Mouse (Mus musculus): ENCODE results near the gene Tbc1d9.
"Not testable (repeated sequence)": the region's sequence is repeated elsewhere in the genome, so short reads cannot be mapped to it uniquely, and the experiment has no call there.

The Tbc1d9 gene

DNA sequence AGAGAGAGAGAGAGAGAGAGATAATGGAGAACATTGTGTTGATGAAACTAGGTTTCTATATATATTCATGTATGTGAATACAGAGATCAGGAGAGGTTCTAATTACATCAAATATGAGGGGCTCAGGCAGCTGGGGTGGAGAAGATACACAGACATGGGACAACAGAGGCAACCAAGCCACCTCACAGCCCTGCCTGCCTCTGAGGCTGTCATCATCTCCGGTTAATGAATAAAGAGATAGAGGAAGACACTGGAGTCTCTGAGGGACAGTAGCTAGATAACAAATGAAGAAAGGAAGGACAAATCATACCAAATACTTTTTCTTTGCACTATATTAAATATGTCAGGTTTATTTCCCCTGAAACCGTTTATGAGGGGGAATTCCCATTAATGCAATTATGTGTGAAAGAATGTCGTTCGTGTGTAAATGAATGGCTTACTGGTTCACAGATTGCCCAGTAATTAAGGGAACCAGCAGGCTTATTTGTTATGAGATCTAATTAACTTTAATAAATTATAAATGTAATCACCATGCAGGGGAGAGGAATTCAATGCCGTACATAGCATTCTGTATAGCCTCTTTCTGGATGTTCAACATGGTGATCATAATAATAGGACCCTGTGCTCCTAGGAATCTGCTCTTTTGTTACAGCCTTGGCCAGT is 59.7 kb downstream of the Tbc1d9 start:
- in situ Hi-C loops (cut with MboI, MseI), result no loop called here

DNA sequence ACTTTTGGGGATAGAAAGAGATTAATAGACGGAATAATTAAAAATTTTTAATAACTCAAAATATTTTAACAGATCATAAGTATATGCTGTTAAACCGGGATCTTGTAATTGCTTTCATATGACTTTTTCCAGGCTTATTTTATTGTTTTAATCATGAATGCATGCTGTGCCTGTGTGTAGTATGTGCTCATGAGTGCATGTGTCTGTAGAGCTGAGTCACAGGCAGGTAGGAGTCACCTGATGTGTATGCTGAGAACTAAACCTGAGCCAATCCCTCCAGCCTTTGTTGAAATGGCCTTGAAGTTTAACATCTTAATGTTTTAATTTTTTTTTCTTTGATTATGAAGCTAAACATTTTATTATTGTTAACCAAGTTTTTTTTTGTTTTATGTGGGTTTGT is 60.4 kb downstream of the Tbc1d9 start:
- in situ Hi-C loops (cut with MboI, MseI), result no loop called here

DNA sequence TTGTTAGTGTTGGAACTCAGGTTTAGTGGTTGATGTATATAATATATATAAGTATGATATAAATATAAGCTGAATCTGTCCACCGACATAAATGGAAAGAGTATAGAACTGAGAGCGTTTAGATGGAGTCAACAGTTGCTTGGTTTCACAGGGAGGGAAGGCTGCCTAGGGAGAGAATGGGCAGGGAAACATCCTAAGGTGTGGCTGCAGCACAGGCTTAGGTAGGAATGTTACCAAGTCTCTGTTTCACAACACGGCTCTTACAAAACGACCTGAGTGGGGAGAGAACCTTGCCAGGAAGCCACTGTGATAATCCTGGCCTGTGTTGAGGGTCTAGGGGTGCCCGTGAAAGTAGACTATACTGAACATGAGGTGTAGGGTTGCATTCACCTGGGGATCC is 62.2 kb downstream of the Tbc1d9 start:
- in situ Hi-C loops (cut with MboI, MseI), result no loop called here

- in situ Hi-C loops (cut with MboI, MseI), result no loop called here
These were observed 67.9 kb downstream of the Tbc1d9 start for GRCm38 (mm10) chr8:83233099-83233498.

DNA sequence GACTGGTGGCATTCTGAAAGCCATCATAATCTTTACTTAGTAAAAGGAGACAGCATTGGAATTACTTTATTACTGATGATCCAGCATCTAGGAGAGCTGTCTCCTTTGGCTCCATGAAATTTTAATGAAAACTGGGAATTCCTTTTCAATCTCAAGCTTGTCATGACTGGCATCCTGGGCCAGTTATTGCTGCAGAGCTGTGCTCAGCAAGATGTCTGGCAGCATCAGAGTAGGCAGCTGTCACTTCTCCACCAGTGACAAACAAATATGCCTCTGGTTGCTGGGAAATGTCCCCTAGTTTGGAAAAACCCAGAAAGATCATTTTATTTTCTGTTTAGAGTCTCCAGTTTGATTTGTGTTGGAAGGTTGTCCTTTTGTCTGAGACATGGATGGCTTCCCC is 74.2 kb downstream of the Tbc1d9 start:
- in situ Hi-C loops (cut with MboI, MseI), result no loop called here

DNA sequence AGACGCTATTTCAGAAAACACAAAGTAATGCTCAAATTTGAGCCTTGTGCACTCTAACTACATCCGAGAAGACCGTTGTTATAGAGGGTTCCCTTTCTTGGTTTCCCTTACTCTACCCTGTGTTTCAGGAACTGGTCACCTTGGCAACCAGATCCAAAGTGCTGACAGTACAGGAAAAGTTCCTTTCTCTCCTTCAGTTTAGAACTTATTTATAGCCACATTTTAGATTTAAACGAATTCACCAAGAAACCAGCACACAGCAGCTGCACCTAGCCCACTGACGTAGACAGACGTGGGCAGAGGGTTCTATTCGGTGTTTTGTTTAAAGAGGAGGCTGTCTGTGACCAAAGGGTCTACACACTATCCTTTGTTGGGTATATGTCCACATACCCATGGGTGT is 79.0 kb downstream of the Tbc1d9 start:
- in situ Hi-C loops (cut with MboI, MseI), result no loop called here

DNA sequence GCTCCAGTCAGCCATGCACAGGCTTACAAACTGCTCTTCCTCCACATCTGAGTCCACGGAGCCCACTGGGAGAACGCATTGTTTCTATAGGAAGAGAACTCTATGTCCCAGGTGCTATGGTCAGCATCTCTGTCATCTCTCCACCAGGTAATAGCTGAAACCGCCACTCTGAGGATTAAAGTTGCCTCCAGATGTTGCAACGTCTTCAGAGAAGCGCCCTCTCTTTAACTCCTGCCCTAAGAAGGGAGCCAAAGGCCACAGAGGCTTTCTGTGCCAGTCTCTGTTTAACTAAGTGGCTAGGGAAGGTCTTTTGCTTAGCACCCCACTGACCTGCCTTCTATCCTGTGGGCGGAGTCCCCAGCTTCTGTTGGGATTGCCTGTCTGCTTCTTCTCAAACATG is 85.7 kb downstream of the Tbc1d9 start:
- in situ Hi-C loops (cut with MboI, MseI), result loop anchor here in 1 of 2 experiments (10.0 kb wide), 1 partner anchor 334 kb away; no protein-coding TSS in a partner anchor

DNA sequence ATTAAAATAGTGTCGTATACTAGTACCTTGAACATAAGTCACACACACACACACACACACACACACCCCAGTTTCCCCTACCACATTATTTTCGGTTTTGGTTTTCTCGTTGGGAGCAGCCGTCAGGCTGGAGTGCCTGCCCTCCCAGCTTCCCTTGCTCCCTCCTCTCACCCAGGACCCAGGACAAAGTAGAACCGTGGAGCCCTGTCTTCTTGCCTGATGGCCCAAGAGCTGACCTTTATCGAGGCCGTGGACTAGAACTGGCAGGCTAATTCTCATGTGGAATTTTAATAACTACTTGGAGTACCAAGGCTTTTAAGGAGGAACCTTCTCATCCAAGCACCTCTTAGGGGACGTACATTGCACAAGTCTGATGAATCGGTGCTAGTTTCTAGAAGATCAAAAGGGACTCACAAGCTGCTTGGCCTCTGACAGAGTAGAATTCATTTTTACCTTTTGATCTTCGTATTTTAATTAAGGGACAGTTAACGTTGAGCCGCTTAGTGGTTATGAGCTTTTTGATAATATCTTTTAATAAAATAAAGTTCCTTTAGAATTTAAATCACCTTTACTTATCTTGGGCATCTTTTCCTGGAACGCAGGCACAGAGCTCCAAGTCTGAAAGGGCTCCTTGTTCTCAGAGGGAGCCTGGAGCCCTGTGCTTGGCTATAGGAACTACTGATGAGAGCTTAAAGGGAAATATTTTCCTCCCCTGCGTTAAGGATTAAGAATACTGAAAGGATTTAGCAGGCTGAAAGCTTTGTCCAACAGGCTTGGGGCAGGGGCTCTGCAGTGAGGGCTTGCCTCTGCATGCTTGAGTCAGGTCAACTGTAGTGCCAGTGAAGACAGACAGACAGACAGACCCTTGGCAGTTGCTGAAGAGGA is 86.5 kb downstream of the Tbc1d9 start:
- in situ Hi-C loops (cut with MboI, MseI), result loop anchor here in 1 of 2 experiments (10.0 kb wide), 1 partner anchor 333 kb away; no protein-coding TSS in a partner anchor

- in situ Hi-C loops (cut with MboI, MseI), result loop anchor here in 1 of 2 experiments (10.0 kb wide), 1 partner anchor 332 kb away; no protein-coding TSS in a partner anchor
These were observed 87.6 kb downstream of the Tbc1d9 start for GRCm38 (mm10) chr8:83252791-83253190.

GRCm38 (mm10) chr8:83257631-83258030 is 92.5 kb downstream of the Tbc1d9 start:
- in situ Hi-C loops (cut with MboI, MseI), result loop anchor here in 1 of 2 experiments (5.0 to 10.0 kb wide), 2 partner anchors 90 to 327 kb away; partner anchors contain the start of gene Mgat4d

DNA sequence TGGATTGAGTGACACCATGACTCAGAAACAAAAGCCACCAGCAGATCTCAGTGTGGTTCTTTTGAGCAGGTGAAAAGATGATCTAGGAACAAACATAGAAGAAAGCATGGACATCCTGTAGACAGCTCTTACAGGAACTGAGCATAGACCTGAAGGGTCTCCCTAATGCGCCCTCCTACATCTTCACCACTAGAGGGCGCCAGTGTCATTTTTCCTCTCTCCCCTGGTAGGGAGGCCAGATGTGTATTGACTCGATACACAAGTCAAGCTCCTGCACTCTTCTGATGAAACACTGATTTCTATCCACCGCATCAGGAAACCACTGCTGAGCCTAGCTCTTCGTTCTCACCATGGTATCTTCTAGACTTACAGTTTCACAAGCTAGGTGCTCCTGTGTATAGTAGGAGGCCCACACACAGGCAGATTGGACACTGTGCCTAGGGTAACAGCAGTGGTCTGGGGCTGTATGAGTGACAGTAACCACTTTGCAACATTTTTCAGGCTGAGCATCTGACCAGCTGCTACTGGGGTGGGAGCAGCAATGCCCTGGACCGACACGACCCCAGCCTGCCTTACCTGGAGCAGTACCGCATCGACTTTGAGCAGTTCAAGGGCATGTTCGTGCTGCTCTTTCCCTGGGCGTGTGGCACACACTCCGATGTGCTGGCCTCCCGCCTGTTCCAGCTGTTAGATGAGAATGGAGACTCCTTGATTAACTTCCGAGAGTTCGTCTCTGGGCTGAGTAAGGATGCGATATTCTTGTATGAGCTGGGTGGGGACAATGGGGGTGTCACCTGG is 95.5 kb downstream of the Tbc1d9 start:
- in situ Hi-C loops (cut with MboI, MseI), result no loop called here

GRCm38 (mm10) chr8:83271172-83271571 is 106.0 kb downstream of the Tbc1d9 start:
- in situ Hi-C loops (cut with MboI, MseI), result no loop called here

- in situ Hi-C loops (cut with MboI, MseI), result no loop called here
These were observed 107.3 kb downstream of the Tbc1d9 start for GRCm38 (mm10) chr8:83272464-83272863.

DNA sequence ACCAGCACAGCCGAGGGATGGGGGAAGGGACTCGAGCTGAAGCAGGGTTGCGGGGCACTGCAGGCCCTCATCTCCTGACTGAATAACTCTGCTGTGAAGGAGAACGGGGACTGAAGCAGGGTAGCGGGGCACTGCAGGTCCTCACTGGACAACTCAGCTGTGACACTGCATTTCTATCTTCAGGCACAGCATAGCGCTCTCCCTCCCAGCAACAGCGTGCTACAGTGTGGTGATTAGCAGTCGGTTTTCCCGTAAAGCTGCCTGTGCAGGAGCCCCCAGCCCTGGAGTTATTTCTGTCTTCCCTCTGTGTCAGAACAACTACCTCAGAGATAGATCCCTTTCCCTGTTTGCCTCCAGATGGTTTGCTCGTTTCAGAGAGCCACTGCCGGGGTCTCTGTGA is 109.3 kb downstream of the Tbc1d9 start:
- in situ Hi-C loops (cut with MboI, MseI), result no loop called here

DNA sequence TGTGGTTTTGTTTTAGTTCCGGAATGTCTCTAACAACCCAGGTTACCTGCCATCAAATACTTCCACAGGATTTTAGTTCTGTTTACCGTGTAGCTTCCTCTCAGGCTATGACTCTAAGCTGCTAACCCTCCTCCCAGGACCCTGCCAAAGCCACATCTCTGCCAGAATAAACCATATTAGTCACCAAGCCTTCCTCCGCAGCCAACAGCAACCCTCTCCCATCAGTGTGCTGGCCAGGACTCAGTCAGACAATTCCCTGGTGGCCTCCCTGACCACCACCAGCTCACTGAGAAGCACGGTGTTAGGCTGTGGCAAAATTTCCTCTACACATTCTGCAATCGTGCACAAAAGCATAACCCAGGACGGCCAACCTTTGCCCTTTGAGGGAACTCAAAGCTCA is 113.3 kb downstream of the Tbc1d9 start:
- in situ Hi-C loops (cut with MboI, MseI), result no loop called here

DNA sequence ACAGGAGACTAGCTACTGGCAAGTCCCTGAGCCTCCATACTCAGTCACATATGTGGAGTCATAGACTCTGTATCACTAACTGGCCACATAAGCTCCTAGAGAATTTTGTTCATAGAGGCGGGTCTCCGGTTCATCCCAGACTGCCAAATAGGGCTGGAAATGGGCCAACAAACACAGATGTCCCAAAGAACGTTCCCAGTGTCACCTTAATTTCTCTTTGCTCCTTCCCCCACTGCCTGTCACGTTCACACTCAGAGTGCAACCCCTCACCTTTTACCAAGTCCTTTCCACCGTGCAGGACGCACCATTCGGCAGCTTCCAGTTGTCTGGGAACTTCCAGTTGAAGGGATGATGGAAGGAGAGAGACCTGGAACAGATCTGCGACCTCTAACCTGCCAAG is 120.2 kb downstream of the Tbc1d9 start:
- in situ Hi-C loops (cut with MboI, MseI), result no loop called here

GRCm38 (mm10) chr8:83290176-83290575 is 125.0 kb downstream of the Tbc1d9 start, which contains the start of gene Ucp1:
Gene Ucp1 (plus strand): TSS chr8:83290352.
- in situ Hi-C loops (cut with MboI, MseI), result no loop called here

GRCm38 (mm10) chr8:83297375-83297774 is 132.2 kb downstream of the Tbc1d9 start:
- in situ Hi-C loops (cut with MboI, MseI), result no loop called here

DNA sequence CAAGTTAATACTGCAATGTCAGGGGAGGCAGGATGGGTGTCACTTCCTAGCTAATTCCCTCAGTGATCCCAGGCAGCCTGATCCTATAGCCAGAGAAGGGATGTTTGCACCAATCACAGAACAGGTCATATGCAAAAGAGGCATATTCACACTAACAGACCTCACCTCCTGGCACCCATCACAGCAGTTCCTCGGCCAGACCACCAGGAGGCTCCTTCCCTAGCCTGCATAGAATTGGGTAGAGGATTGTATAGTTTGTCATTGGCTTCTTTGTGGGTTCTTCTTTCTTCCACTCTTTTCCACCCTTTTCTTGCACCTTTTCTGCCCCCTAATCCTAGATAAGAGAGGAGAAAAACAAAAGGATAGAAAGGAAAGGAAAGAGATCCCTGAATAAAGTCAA is 135.0 kb downstream of the Tbc1d9 start:
- in situ Hi-C loops (cut with MboI, MseI), result no loop called here

- in situ Hi-C loops (cut with MboI, MseI), result no loop called here
These were observed 139.8 kb downstream of the Tbc1d9 start for GRCm38 (mm10) chr8:83304946-83305345.

GRCm38 (mm10) chr8:83309836-83310235 is 144.7 kb downstream of the Tbc1d9 start:
- in situ Hi-C loops (cut with MboI, MseI), result no loop called here

- in situ Hi-C loops (cut with MboI, MseI), result not testable (repeated sequence)
These were observed 149.9 kb downstream of the Tbc1d9 start for GRCm38 (mm10) chr8:83315084-83315483.

Data from T-helper 17 cell (primary cell).